Mouse (Mus musculus): ENCODE results near the gene Smarcd1.
"Not testable (repeated sequence)": the region's sequence is repeated elsewhere in the genome, so short reads cannot be mapped to it uniquely, and the experiment has no call there.

The Smarcd1 gene

GRCm38 (mm10) chr15:99684156-99684555, 17.8 kb upstream of the Smarcd1 start:
- DNase-seq (ENCODE audit: low spot score), result no peak

GRCm38 (mm10) chr15:99688712-99689111, 13.2 kb upstream of the Smarcd1 start:
- no peak for DNase-seq (ENCODE audit: low spot score)

DNA sequence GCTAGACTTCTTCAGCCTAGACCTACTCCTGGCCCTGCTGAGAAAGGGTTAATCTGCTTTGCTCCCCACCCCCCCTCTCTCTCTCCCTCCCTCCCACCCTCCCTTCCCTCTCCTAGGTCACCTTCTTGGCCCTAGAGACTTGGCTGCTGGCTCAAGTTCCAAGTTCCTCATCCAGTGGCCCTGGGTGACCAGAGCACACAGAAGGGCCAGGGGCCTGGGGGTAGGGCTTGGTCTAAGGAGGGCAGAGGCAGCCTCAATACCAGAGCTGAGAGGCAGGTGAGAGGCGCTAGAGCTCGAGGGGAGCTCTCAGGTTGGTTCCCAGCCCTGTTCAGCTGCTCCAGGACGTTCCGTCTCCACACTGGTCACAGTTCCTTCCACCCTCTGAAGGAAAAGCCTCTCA, 11.0 kb upstream of the Smarcd1 start:
- no peak for DNase-seq (ENCODE audit: low spot score)

- DNase-seq (ENCODE audit: low spot score), result no peak
Measured at GRCm38 (mm10) chr15:99691976-99692375, 10.0 kb upstream of the Smarcd1 start.

DNA sequence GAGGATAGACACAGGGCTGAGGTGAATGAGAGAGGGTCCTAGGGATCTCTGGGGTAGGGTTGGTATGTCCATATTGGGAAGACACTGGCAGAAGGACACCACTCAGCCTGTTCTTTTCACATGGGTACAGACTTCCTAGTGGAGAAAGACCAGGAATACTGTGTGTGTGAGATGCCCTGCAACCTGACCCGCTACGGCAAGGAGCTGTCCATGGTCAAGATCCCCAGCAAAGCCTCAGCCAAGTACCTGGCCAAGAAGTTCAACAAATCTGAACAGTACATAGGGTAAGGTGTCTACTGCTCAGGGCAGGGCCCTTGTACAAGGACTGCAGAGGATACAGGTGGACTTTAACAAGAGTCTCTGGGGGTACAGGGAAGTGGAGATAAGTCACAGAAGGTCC, 4.6 kb upstream of the Smarcd1 start:
- no peak for DNase-seq (ENCODE audit: low spot score)

DNA sequence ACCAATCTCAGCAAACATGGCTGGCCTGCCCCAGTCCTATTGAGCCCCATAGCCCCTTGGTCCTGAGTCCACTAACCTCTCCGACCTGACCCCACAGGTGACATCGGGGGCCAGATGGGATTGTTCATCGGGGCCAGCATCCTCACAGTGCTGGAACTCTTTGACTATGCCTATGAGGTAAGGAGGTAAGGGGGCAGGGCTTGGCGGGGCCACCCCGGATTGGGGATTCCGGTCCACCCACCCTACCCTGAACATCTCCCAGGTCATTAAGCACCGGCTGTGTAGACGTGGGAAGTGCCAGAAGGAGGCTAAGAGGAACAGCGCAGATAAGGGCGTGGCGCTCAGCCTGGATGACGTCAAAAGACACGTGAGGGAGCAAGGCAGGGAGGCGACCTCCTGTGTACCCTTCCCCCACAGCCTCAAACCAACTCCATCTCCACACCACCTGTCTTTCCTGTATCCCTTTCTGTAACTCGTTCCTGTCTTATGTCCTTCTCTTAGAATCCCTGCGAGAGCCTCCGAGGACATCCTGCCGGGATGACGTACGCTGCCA, 3.3 kb upstream of the Smarcd1 start:
- DNase-seq (ENCODE audit: low spot score), result no peak

GRCm38 (mm10) chr15:99699715-99700114, 2.2 kb upstream of the Smarcd1 start:
- no peak for DNase-seq (ENCODE audit: low spot score)

- no peak for DNase-seq (ENCODE audit: low spot score)
Measured at GRCm38 (mm10) chr15:99700219-99701106, 1.5 kb upstream of the Smarcd1 start.

GRCm38 (mm10) chr15:99701640-99701998, 310 bp upstream of the Smarcd1 start:
- DNase-seq (ENCODE audit: low spot score), result not testable (repeated sequence)

GRCm38 (mm10) chr15:99703104-99703503, 1.2 kb downstream of the Smarcd1 start:
- no peak for DNase-seq (ENCODE audit: low spot score)

- no peak for DNase-seq (ENCODE audit: low spot score)
Measured at GRCm38 (mm10) chr15:99703676-99704040, 1.7 kb downstream of the Smarcd1 start.

DNA sequence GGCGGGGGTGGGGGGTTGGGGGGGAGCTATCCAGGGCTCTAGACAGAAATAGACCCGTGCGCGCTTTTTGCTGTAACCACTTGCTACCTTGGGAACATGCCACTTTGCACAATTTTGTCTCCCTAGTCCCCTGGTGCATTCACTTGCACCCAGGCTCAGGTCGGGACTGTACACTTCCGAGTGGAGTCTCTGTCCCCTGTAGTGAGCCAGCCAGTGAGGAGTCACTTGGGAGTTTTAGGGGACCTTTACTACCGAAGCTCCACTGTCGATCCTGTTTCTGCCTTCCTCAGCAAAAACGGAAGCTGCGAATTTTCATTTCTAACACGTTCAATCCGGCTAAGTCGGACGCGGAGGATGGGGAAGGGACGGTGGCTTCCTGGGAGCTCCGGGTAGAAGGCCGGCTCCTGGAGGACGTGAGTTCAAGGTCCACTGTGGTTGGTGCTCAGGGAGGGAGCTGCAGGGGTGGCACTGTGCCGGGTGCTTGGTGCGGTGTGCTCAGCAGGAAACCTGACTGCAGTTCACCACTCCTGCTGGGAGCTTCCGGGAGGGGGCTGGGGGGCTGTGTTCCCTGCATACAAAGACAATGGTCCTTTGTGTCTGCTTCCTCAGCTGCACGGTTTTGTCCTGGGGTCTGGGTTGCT, 2.2 kb downstream of the Smarcd1 start:
- DNase-seq (ENCODE audit: low spot score), result peak; percentile 56

- DNase-seq (ENCODE audit: low spot score), result no peak
Measured at GRCm38 (mm10) chr15:99704881-99705280, 3.0 kb downstream of the Smarcd1 start.

- peak; percentile 66 for DNase-seq (ENCODE audit: low spot score)
Measured at GRCm38 (mm10) chr15:99705440-99706048, 3.6 kb downstream of the Smarcd1 start, which contains the start of gene Gm17349. Gene Gm17349, minus strand, starts transcription at chr15:99705490.

GRCm38 (mm10) chr15:99708176-99708575, 6.2 kb downstream of the Smarcd1 start:
- DNase-seq (ENCODE audit: low spot score), result no peak

- no peak for DNase-seq (ENCODE audit: low spot score)
Measured at GRCm38 (mm10) chr15:99710221-99711190, 8.6 kb downstream of the Smarcd1 start.

DNA sequence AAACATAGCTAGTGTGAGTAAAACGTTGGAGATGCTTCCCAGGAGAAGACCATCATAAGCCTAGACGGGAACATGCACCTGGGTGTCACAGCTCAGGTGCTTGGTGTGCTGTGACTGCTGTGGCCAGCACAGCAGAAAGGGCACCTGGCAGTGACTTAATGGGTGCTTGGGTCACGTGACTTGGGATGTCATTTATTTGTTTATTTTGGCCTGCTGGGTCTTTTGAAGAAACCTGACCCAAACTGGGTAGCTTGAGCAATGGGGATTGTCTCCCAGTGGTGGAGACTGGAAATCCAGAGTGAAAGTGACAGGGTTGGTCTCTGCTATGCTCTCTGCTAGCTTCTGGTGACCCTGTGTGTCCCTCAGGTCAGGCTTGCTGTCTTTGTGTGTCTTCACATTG, 9.6 kb downstream of the Smarcd1 start:
- DNase-seq (ENCODE audit: low spot score), result no peak

DNA sequence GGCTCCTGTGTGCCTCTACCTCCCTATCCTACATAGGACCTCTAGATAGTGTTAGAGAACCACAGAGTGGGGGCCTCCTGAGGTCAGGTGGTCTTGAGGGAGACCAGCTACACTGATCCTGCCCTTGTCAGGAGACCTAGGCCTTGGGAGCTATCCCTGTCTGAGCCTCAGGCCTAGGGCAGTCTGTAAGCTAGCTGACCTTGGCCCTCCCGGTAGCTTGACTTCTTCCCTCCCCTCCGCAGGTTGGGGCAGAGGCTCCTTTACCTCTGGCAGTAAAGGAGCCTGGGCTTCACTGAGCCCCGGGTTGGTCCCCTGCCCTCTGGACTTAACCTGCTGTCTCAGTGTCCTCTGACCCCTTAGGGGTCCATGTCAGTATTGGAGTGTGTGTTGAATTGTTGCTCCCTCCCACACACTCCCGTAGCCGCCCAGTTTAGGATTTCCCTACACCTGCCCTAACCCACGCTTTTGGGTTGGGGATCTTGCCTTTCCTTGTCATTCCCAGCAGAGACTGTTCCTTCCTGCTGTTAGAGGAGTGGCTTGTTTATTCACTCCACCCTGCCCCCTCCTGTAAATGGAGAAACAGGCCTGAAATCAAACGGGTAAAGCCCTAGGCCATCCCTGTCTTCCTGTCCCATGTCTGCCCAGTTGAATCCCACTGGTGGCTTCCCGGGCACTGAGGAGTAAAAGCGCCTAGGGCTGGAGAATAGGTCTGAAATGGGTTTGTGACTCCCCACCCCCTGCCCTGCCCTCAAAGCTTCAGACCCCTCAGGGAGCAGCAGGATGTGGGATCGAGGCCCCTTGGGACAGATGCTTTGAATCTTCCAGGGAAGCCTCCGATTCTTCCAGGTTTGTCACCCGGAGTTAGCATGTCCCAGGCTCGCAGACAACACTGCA, 11.0 kb downstream of the Smarcd1 start:
- DNase-seq (ENCODE audit: low spot score), result no peak

DNA sequence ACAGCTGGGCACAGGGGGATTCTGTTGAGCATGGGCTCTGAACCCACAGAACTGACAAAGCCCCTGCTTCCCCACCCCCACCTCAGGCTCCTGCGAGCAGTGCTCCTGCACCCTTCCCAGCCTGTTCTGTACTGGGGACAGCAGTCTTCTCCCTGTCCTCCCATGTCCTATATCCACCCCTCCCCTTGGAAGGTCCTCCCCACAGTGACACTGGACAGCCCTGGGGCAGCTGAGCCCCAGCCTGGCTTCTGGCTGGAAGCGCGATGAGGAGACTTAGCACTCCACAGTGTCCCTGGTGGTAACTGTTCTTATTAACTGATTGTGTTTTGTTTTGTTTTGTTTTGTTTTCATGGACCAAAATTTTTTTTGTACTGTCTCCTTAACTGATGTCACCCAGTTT, 11.6 kb downstream of the Smarcd1 start:
- no peak for DNase-seq (ENCODE audit: low spot score)

DNA sequence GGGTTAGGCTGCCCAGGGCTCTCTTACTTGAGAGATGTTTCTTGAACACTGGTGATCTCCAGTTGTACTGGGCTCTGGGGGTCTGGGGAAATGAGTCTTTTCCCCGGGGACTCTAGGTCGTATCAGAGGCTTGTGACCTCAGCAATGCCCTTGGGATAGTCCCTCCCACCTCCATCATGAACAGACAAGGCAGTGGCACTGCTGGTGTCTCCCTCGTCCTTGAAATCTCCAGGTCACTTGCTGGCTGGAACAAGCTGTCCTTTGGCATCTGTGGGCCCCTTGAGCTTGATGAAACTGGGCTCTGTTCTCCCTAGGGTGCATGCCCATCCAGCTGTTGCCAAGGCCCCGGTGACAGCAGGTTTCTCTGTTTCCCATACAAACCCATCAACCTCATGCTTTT, 12.3 kb downstream of the Smarcd1 start:
- DNase-seq (ENCODE audit: low spot score), result no peak

- peak; percentile 70 for DNase-seq (ENCODE audit: low spot score)
Measured at GRCm38 (mm10) chr15:99714858-99715257, 12.9 kb downstream of the Smarcd1 start.

All from yolk sac, embryonic 10.5 days (tissue).